Mouse (Mus musculus) embryonic fibroblast, embryonic 13.5 days (primary cell): ENCODE data around the gene Tsc2.

ENCODE experiments used
- CTCF ChIP-seq: IDR thresholded peaks from 2 replicates; pipeline ENCODE4 v1.5.1; 2011; ENCODE audit warnings: mild to moderate bottlenecking, control low read depth, low read length, moderate library complexity, borderline replicate concordance; ENCODE audit not compliant: insufficient read depth
- POLR2A ChIP-seq: IDR thresholded peaks from 2 replicates; pipeline ENCODE4 v1.6.1; 2011; ENCODE audit warnings: low read depth, mild to moderate bottlenecking, control low read depth, low read length, moderate library complexity

GRCm38 (mm10) chr17:24651835-24652234, 19.4 kb upstream of the Tsc2 start:
- TF ChIP-seq CTCF: no peak
- no peak for TF ChIP-seq POLR2A
